Mouse (Mus musculus) hindbrain, embryonic 12.5 days (tissue): ENCODE data around the gene Morc4. TPM values are rescaled to one million over a fixed set of nuclear protein-coding genes. Genes with fewer than 3 reads are reported as not detected.

ENCODE experiments used
- ATAC-seq: fragments of 200-750 bp; cut with Nextera tagmentation; 2 replicates; pipeline ENCODE4 v1.8.0; 2017; ENCODE audit warnings: moderate TSS enrichment; ENCODE audit not compliant: low FRiP score
- H3K27ac ChIP-seq: fragments of 300-500 bp; sonication (generic); 2 replicates; pipeline ENCODE4 v1.5.1; 2016; ENCODE audit warnings: mild to moderate bottlenecking
- H3K27me3 ChIP-seq: fragments of 300-500 bp; sonication (generic); 2 replicates; pipeline ENCODE4 v1.6.1; 2016; ENCODE audit warnings: mild to moderate bottlenecking
- H3K36me3 ChIP-seq: fragments of 300-500 bp; sonication (generic); 2 replicates; pipeline ENCODE4 v1.6.1; 2016; ENCODE audit warnings: mild to moderate bottlenecking
- H3K4me1 ChIP-seq: fragments of 300-500 bp; sonication (generic); 2 replicates; pipeline ENCODE4 v1.6.1; 2016
- H3K4me2 ChIP-seq: fragments of 300-500 bp; sonication (generic); replicated peaks from 2 replicates; pipeline ENCODE4 v1.6.1; 2016; ENCODE audit warnings: mild to moderate bottlenecking
- H3K4me3 ChIP-seq: fragments of 300-500 bp; sonication (generic); 2 replicates; pipeline ENCODE4 v1.5.1; 2016; ENCODE audit warnings: mild to moderate bottlenecking
- H3K9ac ChIP-seq: fragments of 300-500 bp; sonication (generic); 2 replicates; pipeline ENCODE4 v1.6.1; 2016; ENCODE audit warnings: mild to moderate bottlenecking, moderate library complexity
- H3K9me3 ChIP-seq: fragments of 300-500 bp; sonication (generic); replicated peaks from 2 replicates; pipeline ENCODE4 v1.6.1; 2016; ENCODE audit warnings: mild to moderate bottlenecking
- WGBS: fragments of 180-500 bp; shearing (Covaris S2); methylation state at CpG from one replicate; pipeline ENCODE4 v1.1.7; 2016; 5-methylcytosine and 5-hydroxymethylcytosine counted together
- polyA plus RNA-seq: library from polyadenylated mRNA; unstranded; fragments of >200 nt; fragmentation: Nextera tagmentation; extraction: Ambion mirVana; gene quantifications from 2 replicates; pipeline ENCODE4 v1.2.1, GENCODE M21; 2016

Gene Morc4
- polyA plus RNA-seq, result 8.2 and 8.9 TPM in 2 replicates

GRCm38 (mm10) chrX:139870938-139871791 lies at the start of gene Morc4:
TSS of gene Morc4 (minus strand) at chrX:139871677.
- ATAC-seq, result peak; percentile 94
- peak within 1 kb of the TSS; percentile 35; the same call in 1 of the 2 replicates for H3K27ac ChIP-seq
- peak within 1 kb of the TSS; percentile 60 for H3K4me3 ChIP-seq
- H3K4me1 ChIP-seq, result no peaks in the 10 kb centered on the region
- H3K4me2 ChIP-seq, result peak within 1 kb of the TSS; percentile 65
- H3K36me3 ChIP-seq, result no peaks in the 10 kb centered on the region
- H3K9ac ChIP-seq, result peak within 1 kb of the TSS; percentile 62
- 20% methylated on average over 56 of the region's 87 CpGs for WGBS
- no peaks in the 10 kb centered on the region for H3K9me3 ChIP-seq
- H3K27me3 ChIP-seq, result peaks cover 19% of the 10 kb centered on the region

DNA sequence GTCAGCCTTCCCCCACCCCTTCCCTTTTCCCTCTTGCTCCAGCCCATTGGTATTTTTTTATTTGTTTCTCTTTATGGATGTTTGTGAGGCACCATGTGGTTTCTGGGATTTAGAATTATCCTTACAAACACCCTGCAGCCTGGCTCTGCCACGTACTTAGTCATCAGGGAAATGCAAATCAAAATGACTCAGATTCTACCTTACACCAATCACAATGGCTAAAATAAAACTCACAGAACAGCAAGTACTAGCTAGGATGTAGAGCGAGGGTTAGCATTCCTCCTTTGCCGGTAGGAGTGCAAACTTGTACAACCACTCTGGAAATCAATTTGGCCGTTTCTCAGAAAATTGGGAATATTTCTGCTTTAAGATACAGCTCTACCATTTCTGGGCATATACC lies 49.1 kb upstream of the Morc4 start:
- Histone ChIP-seq H3K36me3 (no peaks in the 10 kb centered on the region), H3K4me3 (no peak overlapping the region), H3K27me3 (no peaks in the 10 kb centered on the region), H3K4me1 (no peaks in the 10 kb centered on the region), H3K27ac (no peak overlapping the region), H3K9me3 (no peaks in the 10 kb centered on the region), H3K4me2 (no peak overlapping the region), H3K9ac (no peak overlapping the region)
- ATAC-seq, result no peak
- WGBS, result 91% methylated on average over 4 of the region's 4 CpGs

DNA sequence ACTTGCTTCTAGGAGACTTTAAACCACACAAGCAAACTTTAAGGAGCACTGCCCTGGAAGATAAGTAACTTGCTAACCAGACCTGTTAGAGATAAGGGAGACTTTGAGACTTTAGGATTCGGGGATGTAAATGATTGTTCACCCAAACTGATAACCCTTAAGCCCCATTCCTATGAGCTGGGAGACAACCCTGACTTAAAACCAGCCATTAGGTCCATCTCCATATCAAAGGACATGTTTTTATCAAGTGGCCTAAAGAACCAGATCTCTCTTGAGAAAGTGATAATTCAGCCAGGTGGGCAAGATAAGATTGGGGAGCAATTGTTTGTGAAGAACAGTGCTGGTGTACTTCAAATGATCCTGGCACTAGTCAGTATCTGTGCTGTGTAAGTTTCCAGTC lies 19.9 kb upstream of the Morc4 start:
- Histone ChIP-seq H3K4me3 (no peak overlapping the region), H3K4me2 (no peak overlapping the region), H3K27me3 (no peaks in the 10 kb centered on the region), H3K27ac (no peak overlapping the region), H3K36me3 (no peaks in the 10 kb centered on the region), H3K9me3 (no peaks in the 10 kb centered on the region), H3K9ac (no peak overlapping the region), H3K4me1 (no peaks in the 10 kb centered on the region)
- WGBS, result 76% methylated on average over 1 of the region's 1 CpGs
- no peak for ATAC-seq

GRCm38 (mm10) chrX:139883221-139883620 lies 11.7 kb upstream of the Morc4 start:
- H3K36me3 ChIP-seq, result no peaks in the 10 kb centered on the region
- H3K4me2 ChIP-seq, result no peak overlapping the region
- no peak overlapping the region for H3K27ac ChIP-seq
- no peaks in the 10 kb centered on the region for H3K9me3 ChIP-seq
- no peak for ATAC-seq
- H3K4me1 ChIP-seq, result no peaks in the 10 kb centered on the region
- H3K9ac ChIP-seq, result no peak overlapping the region
- no peak overlapping the region for H3K4me3 ChIP-seq
- H3K27me3 ChIP-seq, result peaks cover 7% of the 10 kb centered on the region

GRCm38 (mm10) chrX:139877936-139878335 lies 6.5 kb upstream of the Morc4 start:
- Histone ChIP-seq H3K36me3 (no peaks in the 10 kb centered on the region), H3K27me3 (peaks cover 18% of the 10 kb centered on the region)

GRCm38 (mm10) chrX:139877105-139877504 lies 5.6 kb upstream of the Morc4 start:
- no peaks in the 10 kb centered on the region for H3K36me3 ChIP-seq
- H3K4me2 ChIP-seq, result no peak overlapping the region
- no peak overlapping the region for H3K4me3 ChIP-seq
- ATAC-seq, result no peak
- no peak overlapping the region for H3K9ac ChIP-seq
- 82% methylated on average over 7 of the region's 7 CpGs for WGBS
- H3K27ac ChIP-seq, result no peak overlapping the region
- H3K9me3 ChIP-seq, result no peaks in the 10 kb centered on the region
- 0 out of 2 replicates have a peak, but pooled peaks cover 2% of the 10 kb centered on the region for H3K4me1 ChIP-seq
- H3K27me3 ChIP-seq, result peaks cover 23% of the 10 kb centered on the region

More at GRCm38 (mm10) chrX:139877936-139878335, 6.5 kb upstream of the Morc4 start:
- no peak for ATAC-seq
- Histone ChIP-seq H3K4me1 (0 out of 2 replicates have a peak, but pooled peaks cover 2% of the 10 kb centered on the region), H3K4me3 (no peak overlapping the region), H3K9ac (no peak overlapping the region), H3K27ac (no peak overlapping the region), H3K9me3 (no peaks in the 10 kb centered on the region), H3K4me2 (no peak overlapping the region)
- WGBS, result 38% methylated on average over 3 of the region's 3 CpGs

DNA sequence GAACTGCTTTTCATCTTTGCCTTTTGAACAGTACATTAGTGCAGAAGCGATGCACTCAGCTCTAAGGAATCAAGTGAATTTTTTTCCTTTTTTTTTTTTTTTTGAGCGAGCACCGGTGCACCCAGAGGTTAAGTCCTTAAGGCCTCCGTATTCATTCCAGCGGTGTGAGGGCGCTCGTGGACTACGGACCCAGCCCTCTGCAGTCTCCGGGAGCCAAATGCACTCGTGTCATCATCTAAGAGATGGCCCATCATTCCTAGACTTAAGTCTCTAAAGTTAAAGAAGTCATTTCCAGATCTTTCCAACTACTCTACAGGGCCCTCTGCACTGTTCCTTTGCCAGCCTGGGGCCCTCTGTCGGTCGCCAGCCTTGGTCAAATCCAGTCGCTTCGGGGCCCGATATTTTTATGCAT lies 1.2 kb downstream of the Morc4 start:
- no peaks in the 10 kb centered on the region for H3K9me3 ChIP-seq
- no peaks in the 10 kb centered on the region for H3K36me3 ChIP-seq
- H3K4me2 ChIP-seq, result peak overlapping the region; percentile 65
- no peak overlapping the region for H3K27ac ChIP-seq
- ATAC-seq, result peak; percentile 14
- WGBS, result 20% methylated on average over 15 of the region's 15 CpGs
- H3K4me1 ChIP-seq, result no peaks in the 10 kb centered on the region
- H3K4me3 ChIP-seq, result peak overlapping the region; percentile 60
- no peak overlapping the region for H3K9ac ChIP-seq
- H3K27me3 ChIP-seq, result peaks cover 17% of the 10 kb centered on the region

GRCm38 (mm10) chrX:139859402-139859801 lies 12.1 kb downstream of the Morc4 start:
- no peak for ATAC-seq
- no peak overlapping the region for H3K4me2 ChIP-seq
- H3K9me3 ChIP-seq, result no peaks in the 10 kb centered on the region
- H3K36me3 ChIP-seq, result no peaks in the 10 kb centered on the region
- H3K27ac ChIP-seq, result no peak overlapping the region
- no peaks in the 10 kb centered on the region for H3K4me1 ChIP-seq
- H3K27me3 ChIP-seq, result peaks cover 3% of the 10 kb centered on the region; the same call in 1 of the 2 replicates
- H3K4me3 ChIP-seq, result no peak overlapping the region
- 81% methylated on average over 5 of the region's 5 CpGs for WGBS
- H3K9ac ChIP-seq, result no peak overlapping the region

DNA sequence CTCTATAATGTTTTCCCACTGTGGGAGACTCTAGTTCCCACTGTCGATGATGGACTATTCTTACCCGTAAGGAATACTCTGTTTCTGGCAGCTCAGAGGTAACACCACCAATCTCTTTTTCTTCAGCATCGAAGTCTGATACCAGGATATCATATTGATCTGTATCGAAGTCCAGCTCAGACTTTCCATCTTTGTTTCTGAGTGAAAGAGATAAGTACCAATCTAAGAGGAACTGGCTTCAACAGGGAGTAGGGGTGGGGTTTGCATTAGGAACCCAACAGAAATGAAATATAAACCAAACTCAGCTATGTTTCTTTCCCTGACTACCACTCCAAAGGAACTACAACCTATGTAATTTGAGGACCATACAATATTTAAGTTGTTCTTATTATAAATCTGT lies 16.7 kb downstream of the Morc4 start:
- H3K27ac ChIP-seq, result no peak overlapping the region
- 83% methylated on average over 4 of the region's 4 CpGs for WGBS
- no peak overlapping the region for H3K4me3 ChIP-seq
- no peak overlapping the region for H3K9ac ChIP-seq
- H3K9me3 ChIP-seq, result no peaks in the 10 kb centered on the region
- no peaks in the 10 kb centered on the region for H3K4me1 ChIP-seq
- no peak overlapping the region for H3K4me2 ChIP-seq
- no peak for ATAC-seq
- H3K36me3 ChIP-seq, result no peaks in the 10 kb centered on the region
- H3K27me3 ChIP-seq, result no peaks in the 10 kb centered on the region

DNA sequence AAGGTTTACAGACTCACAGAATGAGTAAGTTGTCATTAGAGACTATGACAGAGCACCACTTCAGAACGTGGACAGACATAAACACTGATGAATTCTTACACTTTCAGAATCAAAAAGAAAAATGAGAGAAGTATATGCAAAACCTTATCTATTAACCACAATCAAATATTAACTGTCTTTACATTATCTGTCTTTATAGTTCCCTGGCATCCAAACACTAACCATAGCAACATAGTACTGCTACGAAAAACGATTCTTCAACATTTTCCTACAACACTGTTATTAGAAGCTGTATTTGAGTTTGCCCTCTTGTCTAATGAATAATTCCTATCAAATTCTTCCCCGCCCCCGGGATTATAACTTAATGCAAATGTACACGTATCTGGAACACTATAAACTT lies 30.4 kb downstream of the Morc4 start:
- ATAC-seq, result no peak
- H3K9ac ChIP-seq, result no peak overlapping the region
- H3K27ac ChIP-seq, result no peak overlapping the region
- no peaks in the 10 kb centered on the region for H3K36me3 ChIP-seq
- H3K27me3 ChIP-seq, result no peaks in the 10 kb centered on the region
- WGBS, result 81% methylated on average over 6 of the region's 6 CpGs
- H3K9me3 ChIP-seq, result no peaks in the 10 kb centered on the region
- H3K4me2 ChIP-seq, result no peak overlapping the region
- no peaks in the 10 kb centered on the region for H3K4me1 ChIP-seq
- H3K4me3 ChIP-seq, result no peak overlapping the region

- WGBS, result 48% methylated on average over 3 of the region's 3 CpGs
Observed at GRCm38 (mm10) chrX:139839057-139839456, 32.4 kb downstream of the Morc4 start.

GRCm38 (mm10) chrX:139832464-139832863 lies 39.0 kb downstream of the Morc4 start:
- Histone ChIP-seq H3K9me3 (no peaks in the 10 kb centered on the region), H3K36me3 (no peaks in the 10 kb centered on the region), H3K9ac (no peak overlapping the region), H3K4me2 (no peak overlapping the region), H3K4me3 (no peak overlapping the region), H3K27me3 (no peaks in the 10 kb centered on the region), H3K27ac (no peak overlapping the region), H3K4me1 (no peaks in the 10 kb centered on the region)
- 27% methylated on average over 5 of the region's 5 CpGs for WGBS
- ATAC-seq, result no peak

More at GRCm38 (mm10) chrX:139839057-139839456, 32.4 kb downstream of the Morc4 start:
- ATAC-seq, result no peak
- Histone ChIP-seq H3K4me2 (no peak overlapping the region), H3K4me1 (no peaks in the 10 kb centered on the region), H3K9me3 (no peaks in the 10 kb centered on the region), H3K4me3 (no peak overlapping the region), H3K27ac (no peak overlapping the region), H3K9ac (no peak overlapping the region), H3K36me3 (no peaks in the 10 kb centered on the region), H3K27me3 (no peaks in the 10 kb centered on the region)
